Mouse (Mus musculus): ENCODE measurements around the gene Gria1.

The Gria1 gene

GRCm38 (mm10) chr11:57162931-57163330 lies 151.7 kb downstream of the Gria1 start:
- in situ Hi-C loops (cut with MboI, MseI) = no loop called here

- in situ Hi-C loops (cut with MboI, MseI) = no loop called here
These were observed 158.9 kb downstream of the Gria1 start for GRCm38 (mm10) chr11:57170058-57170457.

- in situ Hi-C loops (cut with MboI, MseI) = no loop called here
These were observed 163.0 kb downstream of the Gria1 start for GRCm38 (mm10) chr11:57174165-57174564.

GRCm38 (mm10) chr11:57176552-57176951 lies 165.4 kb downstream of the Gria1 start:
- in situ Hi-C loops (cut with MboI, MseI) = no loop called here

DNA sequence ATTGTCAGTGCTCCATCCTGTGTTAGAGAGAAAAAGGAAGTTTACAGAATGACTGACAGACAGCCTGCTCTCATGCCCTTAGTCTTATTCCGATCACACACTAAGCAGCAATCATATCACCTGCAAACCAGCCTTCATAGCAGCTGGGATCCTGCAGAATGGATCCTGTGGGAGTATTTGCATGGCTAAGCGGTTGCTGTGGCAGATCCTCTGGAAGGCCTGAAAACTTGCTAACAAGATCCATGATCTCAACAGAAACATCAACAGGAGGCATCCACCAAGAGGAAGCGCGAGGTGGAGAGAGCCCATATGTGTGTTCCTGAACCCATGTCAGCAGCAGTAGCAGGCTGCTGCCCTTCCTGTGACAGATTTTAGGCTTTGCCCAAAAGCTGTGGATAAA lies 173.0 kb downstream of the Gria1 start:
- in situ Hi-C loops (cut with MboI, MseI) = no loop called here

- in situ Hi-C loops (cut with MboI, MseI) = no loop called here
These were observed 173.9 kb downstream of the Gria1 start for GRCm38 (mm10) chr11:57185110-57185509.

DNA sequence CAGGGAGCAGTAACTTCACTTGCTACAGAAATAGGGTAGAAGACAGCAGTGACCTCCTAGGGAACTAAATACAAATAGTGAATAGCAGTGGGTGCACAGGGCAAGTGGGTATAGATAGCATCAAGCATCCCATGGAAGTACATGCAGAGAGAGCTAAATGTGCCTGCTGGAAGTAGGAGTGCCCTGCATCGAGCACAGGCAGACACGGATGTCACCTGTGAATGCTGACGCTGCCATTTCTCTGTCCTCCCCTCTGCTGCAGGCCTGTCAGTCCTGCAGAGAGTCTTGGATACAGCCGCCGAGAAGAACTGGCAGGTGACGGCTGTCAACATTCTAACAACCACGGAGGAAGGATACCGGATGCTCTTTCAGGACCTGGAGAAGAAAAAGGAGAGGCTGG lies 178.2 kb downstream of the Gria1 start:
- in situ Hi-C loops (cut with MboI, MseI) = no loop called here

GRCm38 (mm10) chr11:57194746-57195145 lies 183.6 kb downstream of the Gria1 start:
- in situ Hi-C loops (cut with MboI, MseI) = no loop called here

GRCm38 (mm10) chr11:57201245-57201976 lies 190.2 kb downstream of the Gria1 start:
- in situ Hi-C loops (cut with MboI, MseI) = no loop called here

GRCm38 (mm10) chr11:57204371-57204770 lies 193.2 kb downstream of the Gria1 start:
- in situ Hi-C loops (cut with MboI, MseI) = no loop called here

GRCm38 (mm10) chr11:57207260-57207659 lies 196.1 kb downstream of the Gria1 start:
- in situ Hi-C loops (cut with MboI, MseI) = no loop called here

GRCm38 (mm10) chr11:57214079-57214478 lies 202.9 kb downstream of the Gria1 start:
- in situ Hi-C loops (cut with MboI, MseI) = no loop called here

- in situ Hi-C loops (cut with MboI, MseI) = no loop called here
These were observed 203.4 kb downstream of the Gria1 start for GRCm38 (mm10) chr11:57214583-57214982.

DNA sequence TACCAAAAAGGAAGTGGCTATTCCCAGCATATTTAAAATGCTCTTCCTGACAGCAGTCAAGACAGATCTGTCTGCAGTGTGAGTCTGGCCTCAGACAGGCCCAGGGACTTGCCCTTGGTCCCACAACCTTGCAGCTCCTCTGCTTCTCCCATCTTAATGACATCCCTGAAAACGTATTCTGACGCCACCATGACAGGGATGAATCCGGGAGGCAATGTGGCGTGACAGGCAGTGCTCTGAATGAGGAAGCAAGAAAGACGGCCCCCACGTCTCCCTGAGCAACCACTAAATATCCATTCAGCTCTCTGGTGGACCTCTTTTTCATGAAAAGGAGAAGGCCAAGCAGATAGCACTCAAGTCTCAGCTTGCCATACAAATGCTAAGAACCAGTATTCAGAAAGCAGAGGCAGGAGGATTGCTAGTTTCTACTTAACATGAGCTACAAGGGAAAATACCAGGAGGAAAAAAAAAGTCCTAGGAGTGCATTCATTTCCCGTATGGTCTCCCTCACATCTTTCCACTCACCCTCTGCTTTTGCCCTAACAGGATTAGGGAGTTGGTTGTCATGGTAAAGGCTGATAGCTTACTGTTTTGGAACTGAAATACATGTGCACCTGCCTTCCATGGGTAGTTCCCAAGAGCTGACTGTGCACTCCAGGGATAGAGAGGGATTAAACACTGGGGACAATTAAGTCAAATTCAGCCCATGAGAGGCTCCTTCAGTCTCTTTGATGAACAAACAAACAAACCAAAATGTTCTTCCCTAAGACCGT lies 211.8 kb downstream of the Gria1 start:
- in situ Hi-C loops (cut with MboI, MseI) = no loop called here

- in situ Hi-C loops (cut with MboI, MseI) = no loop called here
These were observed 224.3 kb downstream of the Gria1 start for GRCm38 (mm10) chr11:57235446-57235845.

DNA sequence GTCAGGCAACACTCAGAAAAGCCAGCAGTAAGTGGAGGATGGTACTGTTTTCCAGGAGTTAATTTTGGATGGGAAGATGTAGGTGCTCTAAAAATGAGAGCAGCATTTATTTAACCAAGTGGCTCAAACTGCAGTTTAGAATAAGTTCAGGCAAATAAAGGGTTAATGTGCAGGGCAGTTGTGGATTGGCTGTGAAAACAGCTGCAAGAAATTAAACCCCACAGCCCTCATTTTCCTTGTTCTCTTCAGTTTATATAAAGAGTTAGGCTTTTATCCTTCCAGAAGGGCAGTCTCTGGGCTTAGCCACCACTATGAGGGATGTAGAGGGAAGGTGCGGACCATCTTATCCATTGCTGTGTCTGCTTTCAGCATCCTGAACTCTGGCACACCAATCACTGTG lies 225.2 kb downstream of the Gria1 start:
- in situ Hi-C loops (cut with MboI, MseI) = no loop called here

DNA sequence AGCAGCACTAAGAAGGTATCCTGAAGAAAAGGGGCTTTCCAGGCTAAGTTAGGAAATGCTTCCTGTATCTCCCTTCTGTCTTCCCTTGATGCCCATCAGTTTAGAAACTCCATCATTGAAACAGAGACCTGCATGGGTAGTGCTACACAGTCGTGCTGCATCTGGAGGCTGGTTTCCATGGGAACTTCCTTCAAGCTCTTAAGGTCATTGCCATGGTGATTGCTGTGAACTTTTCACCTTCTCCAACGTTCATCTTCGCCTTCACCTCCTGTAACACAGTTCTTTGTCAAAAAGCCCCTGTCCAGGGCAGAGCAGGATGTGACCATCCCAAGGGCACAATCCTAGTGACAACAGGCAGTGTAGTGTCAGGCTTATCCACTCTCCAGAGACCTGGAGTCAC lies 228.6 kb downstream of the Gria1 start:
- in situ Hi-C loops (cut with MboI, MseI) = no loop called here

- in situ Hi-C loops (cut with MboI, MseI) = no loop called here
These were observed 232.6 kb downstream of the Gria1 start for GRCm38 (mm10) chr11:57243835-57244234.

- in situ Hi-C loops (cut with MboI, MseI) = no loop called here
These were observed 233.4 kb downstream of the Gria1 start for GRCm38 (mm10) chr11:57244543-57244942.

- in situ Hi-C loops (cut with MboI, MseI) = no loop called here
These were observed 237.7 kb downstream of the Gria1 start for GRCm38 (mm10) chr11:57248870-57249269.

DNA sequence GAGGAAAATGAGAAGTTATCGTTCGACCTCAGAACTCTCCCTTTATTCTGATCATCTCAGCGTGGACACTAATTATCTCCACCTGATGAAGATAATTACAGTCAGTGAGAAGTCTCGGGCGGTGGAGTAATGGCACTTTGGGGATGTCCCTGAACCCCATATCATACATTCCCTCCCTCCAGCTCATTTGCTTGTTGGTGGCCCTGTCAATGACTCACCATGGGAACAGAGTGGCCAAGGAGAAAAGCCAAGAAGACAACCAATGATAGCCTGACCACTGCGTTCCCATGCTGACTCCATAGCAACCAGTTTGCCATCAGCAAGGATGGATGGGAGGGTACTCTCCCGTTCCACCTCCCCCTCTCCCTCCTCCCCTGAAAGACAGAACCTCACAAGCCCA lies 238.9 kb downstream of the Gria1 start:
- in situ Hi-C loops (cut with MboI, MseI) = no loop called here

DNA sequence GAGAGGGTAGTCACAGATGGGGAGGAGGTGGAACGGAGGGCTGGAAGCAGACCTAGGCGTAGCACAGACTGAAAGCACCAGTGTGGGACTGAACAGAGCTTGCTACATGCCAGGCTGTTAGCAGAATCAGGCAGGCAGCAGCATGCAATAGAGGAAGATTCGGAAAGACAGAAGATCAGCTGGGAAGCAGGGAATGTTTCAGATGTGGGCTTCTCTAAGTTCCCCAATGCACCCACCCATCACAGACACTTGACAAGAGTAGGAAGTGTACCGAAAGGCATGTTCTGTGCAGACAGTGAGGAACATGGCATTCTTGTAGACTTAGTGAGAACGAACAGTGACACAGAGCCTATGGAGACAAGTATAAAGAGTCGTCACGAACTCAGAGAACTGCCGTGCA lies 260.5 kb downstream of the Gria1 start:
- in situ Hi-C loops (cut with MboI, MseI) = no loop called here

GRCm38 (mm10) chr11:57274687-57275086 lies 263.5 kb downstream of the Gria1 start:
- in situ Hi-C loops (cut with MboI, MseI) = no loop called here

Data from regulatory T cell (primary cell).